Mouse (Mus musculus) thymus, adult 2 months (tissue): ENCODE data around the gene Tex12.

Source experiments
- CTCF ChIP-seq: fragments of 200-500 bp; IDR thresholded peaks from 2 replicates; pipeline ENCODE4 v1.5.1; 2012; ENCODE audit warnings: mild to moderate bottlenecking, control low read depth, low read length, moderate library complexity, borderline replicate concordance; ENCODE audit not compliant: control insufficient read depth, poor library complexity, insufficient read depth; ENCODE audit errors: extremely low read depth
- POLR2A ChIP-seq: fragments of 200-500 bp; IDR thresholded peaks from 2 replicates; pipeline ENCODE4 v1.6.1; 2012; ENCODE audit warnings: mild to moderate bottlenecking, low read length, control low read depth, moderate library complexity; ENCODE audit not compliant: control insufficient read depth, poor library complexity, insufficient read depth; ENCODE audit errors: extremely low read depth

- TF ChIP-seq CTCF (peak; percentile 92; the same call in 1 of the 2 replicates), POLR2A (peak; percentile 96)
These were observed 32.7 kb downstream of the Tex12 start, which contains the start of gene Pts for GRCm38 (mm10) chr9:50528293-50528892.
